Mouse (Mus musculus) lung, adult 2 months (tissue): ENCODE measurements around the gene Scube3. TPM values are rescaled to one million over a fixed set of nuclear protein-coding genes. Genes with fewer than 3 reads are reported as not detected.
"Not testable (repeated sequence)": the region's sequence is repeated elsewhere in the genome, so short reads cannot be mapped to it uniquely, and the experiment has no call there.

Source experiments
- DNase-seq: peaks from one replicate; pipeline ENCODE4 v3.0.0; 2022
- H3K4me1 ChIP-seq: fragments of 200-500 bp; 2 replicates; pipeline ENCODE4 v1.6.1; 2011; ENCODE audit warnings: low read length; ENCODE audit not compliant: control insufficient read depth, insufficient read depth
- H3K4me3 ChIP-seq: fragments of 200-500 bp; replicated peaks from 2 replicates; pipeline ENCODE3; 2011; ENCODE audit warnings: low read depth, mild to moderate bottlenecking, control low read depth, low read length; ENCODE audit errors: extremely low read depth
- CTCF ChIP-seq: fragments of 200-500 bp; IDR thresholded peaks from 2 replicates; pipeline ENCODE4 v1.5.1; 2011; ENCODE audit warnings: mild to moderate bottlenecking, low read length, control low read depth; ENCODE audit not compliant: insufficient read depth
- POLR2A ChIP-seq: fragments of 200-500 bp; IDR thresholded peaks from 2 replicates; pipeline ENCODE4 v1.6.1; 2011; ENCODE audit warnings: low read depth, mild to moderate bottlenecking, control low read depth, low read length, borderline replicate concordance; ENCODE audit errors: extremely low read depth
- WGBS: fragments of 180-500 bp; shearing (Covaris S2); methylation state at CpG from one replicate; pipeline ENCODE4 v1.1.7; 2018; 5-methylcytosine and 5-hydroxymethylcytosine counted together
- polyA plus RNA-seq: library from polyadenylated mRNA; depleted of rRNA; stranded (reverse); fragments of >200 nt; gene quantifications from 2 replicates; pipeline ENCODE4 v1.2.3, GENCODE M21; 2012; rRNA removed

Scube3 gene
- polyA plus RNA-seq, 1 experiment = 3.6 TPM

GRCm38 (mm10) chr17:28208314-28208612 is 66.3 kb downstream of the Scube3 start:
- TF ChIP-seq POLR2A = no peak
- no peak for TF ChIP-seq CTCF
- WGBS = 66% methylated on average over 8 of the region's 8 CpGs
- no peak for DNase-seq
- peak overlapping the region; percentile 72 for H3K4me3 ChIP-seq
- peaks cover 10% of the 10 kb centered on the region for H3K4me1 ChIP-seq

- H3K4me3 ChIP-seq = no peak overlapping the region
- 63% methylated on average over 4 of the region's 4 CpGs for WGBS
These were observed 67.6 kb downstream of the Scube3 start for GRCm38 (mm10) chr17:28209457-28210110.

GRCm38 (mm10) chr17:28211921-28212341 is 70.0 kb downstream of the Scube3 start:
- Histone ChIP-seq H3K4me1 (peaks cover 10% of the 10 kb centered on the region), H3K4me3 (no peak overlapping the region)
- TF ChIP-seq POLR2A = no peak
- TF ChIP-seq CTCF = no peak
- DNase-seq = no peak
- 51% methylated on average over 6 of the region's 6 CpGs for WGBS

More at GRCm38 (mm10) chr17:28209457-28210110, 67.6 kb downstream of the Scube3 start:
- no peak for DNase-seq
- TF ChIP-seq POLR2A (no peak), CTCF (no peak)
- peaks cover 10% of the 10 kb centered on the region for H3K4me1 ChIP-seq

GRCm38 (mm10) chr17:28212391-28212790 is 70.5 kb downstream of the Scube3 start:
- DNase-seq = no peak
- TF ChIP-seq POLR2A = no peak
- no peak for TF ChIP-seq CTCF
- Histone ChIP-seq H3K4me3 (no peak overlapping the region), H3K4me1 (peaks cover 10% of the 10 kb centered on the region)
- WGBS = 47% methylated on average over 9 of the region's 9 CpGs

- DNase-seq = no peak
- Histone ChIP-seq H3K4me3 (no peak overlapping the region), H3K4me1 (peaks cover 5% of the 10 kb centered on the region)
- 30% methylated on average over 4 of the region's 4 CpGs for WGBS
- peak; percentile 51 for TF ChIP-seq CTCF
- no peak for TF ChIP-seq POLR2A
These were observed 71.3 kb downstream of the Scube3 start for GRCm38 (mm10) chr17:28213236-28213635.

- no peak for TF ChIP-seq CTCF
- TF ChIP-seq POLR2A = no peak
- no peak for DNase-seq
- Histone ChIP-seq H3K4me3 (no peak overlapping the region), H3K4me1 (peaks cover 5% of the 10 kb centered on the region)
- WGBS = 79% methylated on average over 9 of the region's 9 CpGs
These were observed 74.8 kb downstream of the Scube3 start for GRCm38 (mm10) chr17:28216791-28217190.

- no peak overlapping the region for H3K4me3 ChIP-seq
- peaks cover 3% of the 10 kb centered on the region; the same call in 1 of the 2 replicates for H3K4me1 ChIP-seq
- no peak for DNase-seq
- 22% methylated on average over 23 of the region's 23 CpGs for WGBS
- TF ChIP-seq POLR2A = no peak
- no peak for TF ChIP-seq CTCF
These were observed 76.0 kb downstream of the Scube3 start for GRCm38 (mm10) chr17:28217721-28218649.

GRCm38 (mm10) chr17:28222463-28222862 is 80.5 kb downstream of the Scube3 start:
- DNase-seq, H3K4me1 ChIP-seq, H3K4me3 ChIP-seq: not testable (repeated sequence)
- WGBS = 93% methylated on average over 10 of the region's 10 CpGs

GRCm38 (mm10) chr17:28223561-28224391 is 81.8 kb downstream of the Scube3 start:
- no peak for TF ChIP-seq CTCF
- TF ChIP-seq POLR2A = no peak
- under 1% methylated on average over 45 of the region's 46 CpGs for WGBS
- H3K4me3 ChIP-seq = peak overlapping the region; percentile 66
- peak; percentile 88 for DNase-seq
- H3K4me1 ChIP-seq = peaks cover 6% of the 10 kb centered on the region

Other genes with a start within 250 kb of the Scube3 start
- gene Anks1, start 232.8 kb upstream of the Scube3 start, polyA plus RNA-seq = 89.4 and 97.9 TPM in 2 replicates
- 8.3 and 11.5 TPM in 2 replicates for gene Taf11, start 232.3 kb upstream of the Scube3 start, polyA plus RNA-seq
- gene Tcp11, start 61.5 kb upstream of the Scube3 start, polyA plus RNA-seq = 13.4 and 16.9 TPM in 2 replicates
- 69.0 and 75.8 TPM in 2 replicates for gene Zfp523, start 35.0 kb downstream of the Scube3 start, polyA plus RNA-seq
- gene Def6, start 65.6 kb downstream of the Scube3 start, polyA plus RNA-seq = 15.2 and 22.0 TPM in 2 replicates
- gene Ppard, start 90.6 kb downstream of the Scube3 start, polyA plus RNA-seq = 33.3 and 41.7 TPM in 2 replicates
- 18.2 and 21.7 TPM in 2 replicates for gene Fance, start 171.4 kb downstream of the Scube3 start, polyA plus RNA-seq
- gene Rpl10a, start 186.3 kb downstream of the Scube3 start, polyA plus RNA-seq = 1,664 and 1,938 TPM in 2 replicates
- 28.1 and 30.7 TPM in 2 replicates for gene Tead3, start 208.7 kb downstream of the Scube3 start, polyA plus RNA-seq
- gene Tulp1, start 223.1 kb downstream of the Scube3 start, polyA plus RNA-seq = 7.0 and 7.2 TPM in 2 replicates